Mouse (Mus musculus) embryonic fibroblast, embryonic 13.5 days (primary cell): ENCODE measurements at regions not wholly inside any gene's neighbourhood (a gene's known extent, or its start where the extent isn't known, plus 50 kb on each side); places are given as distances from the start of the nearest gene placed in this dataset.

Experiments used
- CTCF ChIP-seq: IDR thresholded peaks from 2 replicates; pipeline ENCODE4 v1.5.1; 2011; ENCODE audit warnings: mild to moderate bottlenecking, control low read depth, low read length, moderate library complexity, borderline replicate concordance; ENCODE audit not compliant: insufficient read depth
- POLR2A ChIP-seq: IDR thresholded peaks from 2 replicates; pipeline ENCODE4 v1.6.1; 2011; ENCODE audit warnings: low read depth, mild to moderate bottlenecking, control low read depth, low read length, moderate library complexity

DNA sequence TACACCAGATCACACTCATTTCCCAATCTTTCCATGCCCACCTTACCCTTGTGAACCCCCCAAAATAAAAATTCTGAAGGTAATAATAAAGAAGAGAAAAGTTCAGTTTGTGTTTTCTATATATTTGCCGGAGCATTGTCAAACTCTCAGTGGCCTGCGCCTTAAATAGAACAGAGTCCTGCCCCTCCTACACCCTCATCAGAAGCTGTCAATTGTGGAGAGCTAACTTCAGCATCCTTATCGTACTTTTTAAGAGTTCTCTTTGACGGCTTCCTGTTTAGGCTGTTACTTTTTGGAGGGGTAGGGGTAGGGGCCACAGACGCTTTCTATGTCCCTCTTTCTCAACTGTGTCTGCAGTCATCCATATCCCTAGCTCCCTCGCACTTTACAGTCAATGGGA lies 77.5 kb downstream of the Cxcl12 start:
- no peak for TF ChIP-seq POLR2A
- no peak for TF ChIP-seq CTCF
